Mouse (Mus musculus) urinary bladder, postnatal 10 days (tissue): ENCODE measurements around the gene Oosp2.

Source experiments
- DNase-seq: peaks from one replicate; pipeline ENCODE4 v3.0.0; 2022; ENCODE audit warnings: low spot score

The Oosp2 gene

DNA sequence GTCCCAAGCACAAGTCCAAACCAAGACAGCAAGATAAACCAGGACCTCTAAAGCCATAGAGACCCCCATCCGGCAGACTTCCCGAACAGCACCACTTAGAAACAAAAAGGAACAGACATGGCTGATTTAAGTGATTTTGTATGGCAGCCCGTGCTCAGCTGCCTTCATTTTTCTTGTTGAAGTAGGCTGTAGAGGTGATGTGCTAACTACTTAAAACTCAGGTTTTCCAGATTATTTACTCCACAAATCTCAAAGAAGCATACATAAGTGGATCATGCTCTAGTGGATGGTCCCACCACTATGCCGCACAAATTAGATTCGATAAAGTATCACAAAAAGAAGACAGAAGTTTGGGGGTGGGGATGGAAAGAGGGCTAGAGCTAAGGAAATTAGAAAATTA is at the start of gene Oosp2:
Gene Oosp2, minus strand, starts transcription at position 101 of the 400 bp plus-strand sequence.
- no peak for DNase-seq

GRCm38 (mm10) chr19:11698342-11698741 is 38.0 kb upstream of the Oosp2 start:
- no peak for DNase-seq

DNA sequence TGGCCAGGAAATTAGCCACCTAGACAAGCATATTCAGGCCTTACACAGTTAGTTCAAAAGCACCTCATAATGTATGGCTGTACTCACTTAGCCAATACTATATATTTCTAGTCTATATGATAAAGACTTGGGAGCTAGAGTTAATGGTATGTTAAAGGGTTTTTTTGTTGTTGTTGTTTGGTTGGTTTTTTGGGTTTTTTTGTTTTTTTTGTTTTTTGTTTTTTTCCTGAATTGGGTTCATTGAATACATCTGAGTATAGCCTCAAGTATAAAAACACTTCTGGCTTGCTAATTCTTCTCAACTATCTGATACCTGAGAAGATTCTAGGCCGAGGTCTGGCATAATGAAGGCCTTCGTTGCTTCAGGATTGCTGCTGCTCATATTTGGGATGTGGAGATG is 36.4 kb upstream of the Oosp2 start, which contains the start of gene Oosp3:
Gene Oosp3, plus strand, starts transcription at position 301 of the 400 bp plus-strand sequence.
- DNase-seq = no peak

DNA sequence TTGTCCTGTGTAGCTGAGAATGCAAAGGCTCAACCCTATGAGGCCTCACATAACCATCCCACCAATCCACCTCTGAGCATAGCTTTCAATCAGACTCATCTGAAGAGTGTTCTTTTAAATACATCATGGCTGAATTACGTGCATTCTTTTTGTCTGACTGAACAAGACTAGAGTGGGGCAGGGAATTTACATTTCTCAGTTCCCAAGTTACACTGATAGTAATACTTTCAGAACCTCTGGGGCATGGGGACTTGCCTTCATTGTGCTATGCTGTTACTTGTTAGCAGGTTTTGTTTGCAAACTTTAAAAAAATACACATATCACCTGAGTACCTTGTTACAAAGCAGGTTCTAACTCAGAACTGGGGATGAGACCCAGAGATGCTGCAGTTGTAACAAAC is 31.1 kb upstream of the Oosp2 start:
- no peak for DNase-seq

DNA sequence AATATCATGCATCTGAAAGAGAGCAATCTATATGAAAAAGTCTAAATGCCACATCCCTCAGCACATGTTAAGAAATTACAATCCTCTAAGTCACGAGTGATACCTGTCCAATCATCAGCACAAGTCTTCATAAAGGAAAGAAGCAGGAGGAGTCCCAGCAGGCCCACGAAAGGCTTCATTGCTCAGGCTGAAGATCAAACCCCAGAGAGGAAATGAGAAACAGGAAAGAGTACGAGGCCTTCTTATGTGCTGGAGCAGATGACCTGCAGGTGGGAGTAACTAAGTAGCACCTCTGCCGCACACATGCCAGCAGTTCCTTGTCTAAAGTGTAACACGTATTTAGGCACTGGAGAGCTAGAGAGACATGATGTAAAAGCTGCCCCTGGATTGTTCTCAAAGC is 30.5 kb upstream of the Oosp2 start, which contains the start of gene Oosp1:
Gene Oosp1, minus strand, starts transcription at position 312 of the 400 bp plus-strand sequence.
- DNase-seq = no peak

DNA sequence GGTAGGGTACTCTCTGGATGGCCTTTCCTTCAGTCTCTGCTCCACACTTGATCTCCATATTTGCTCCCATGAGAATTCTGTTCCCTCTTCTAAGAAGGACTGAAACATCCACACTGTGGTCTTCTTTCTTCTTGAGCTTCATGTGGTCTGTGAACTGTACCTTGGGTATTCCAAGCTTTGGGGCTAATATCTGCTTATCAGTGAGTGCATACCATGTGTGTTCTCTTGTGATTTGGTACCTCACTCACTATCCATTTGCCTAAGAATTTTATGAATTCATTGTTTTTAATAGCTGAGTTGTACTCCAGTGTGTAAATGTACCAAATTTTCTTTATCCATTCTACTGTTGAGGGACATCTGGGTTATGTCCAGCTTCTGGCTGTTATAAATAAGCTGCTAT is 1.2 kb upstream of the Oosp2 start:
- DNase-seq = no peak

DNA sequence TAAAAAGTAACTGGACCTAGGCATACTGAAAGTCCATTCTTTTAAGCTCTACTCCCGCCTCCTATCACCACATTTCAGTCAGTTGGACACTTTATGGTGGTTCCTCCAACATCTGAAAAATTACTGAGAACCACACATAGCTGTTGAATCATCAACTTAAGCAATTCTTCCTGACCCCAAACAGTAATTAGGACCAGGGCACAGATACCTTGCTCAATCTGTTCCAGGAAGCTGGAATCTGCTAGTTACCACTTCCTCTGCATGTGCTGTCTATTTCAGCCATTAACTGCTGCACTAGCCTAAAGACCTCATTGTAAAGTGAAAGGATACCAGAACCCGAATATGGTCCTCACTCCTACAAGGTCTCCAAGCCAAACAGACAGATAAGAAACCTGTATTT is 1.2 kb downstream of the Oosp2 start:
- DNase-seq = no peak

DNA sequence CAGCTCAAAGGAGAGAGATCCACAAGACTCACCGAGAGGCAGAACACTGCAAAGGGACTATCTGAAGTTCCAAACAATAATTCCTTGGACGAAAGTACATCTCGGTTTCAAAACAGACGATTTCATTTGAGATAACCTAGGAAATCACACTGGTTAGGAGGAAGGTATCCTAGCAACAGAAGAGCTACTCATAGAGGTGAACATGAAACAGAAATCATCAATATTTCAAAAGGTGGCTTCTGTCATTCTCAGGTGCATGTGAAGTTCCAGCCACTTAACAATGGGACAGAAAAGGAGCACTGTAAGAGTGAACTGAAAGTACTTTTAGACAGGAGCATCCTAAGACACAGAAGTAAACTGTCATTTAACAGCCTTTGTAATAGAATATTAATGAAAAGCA is 10.8 kb downstream of the Oosp2 start:
- DNase-seq = no peak

DNA sequence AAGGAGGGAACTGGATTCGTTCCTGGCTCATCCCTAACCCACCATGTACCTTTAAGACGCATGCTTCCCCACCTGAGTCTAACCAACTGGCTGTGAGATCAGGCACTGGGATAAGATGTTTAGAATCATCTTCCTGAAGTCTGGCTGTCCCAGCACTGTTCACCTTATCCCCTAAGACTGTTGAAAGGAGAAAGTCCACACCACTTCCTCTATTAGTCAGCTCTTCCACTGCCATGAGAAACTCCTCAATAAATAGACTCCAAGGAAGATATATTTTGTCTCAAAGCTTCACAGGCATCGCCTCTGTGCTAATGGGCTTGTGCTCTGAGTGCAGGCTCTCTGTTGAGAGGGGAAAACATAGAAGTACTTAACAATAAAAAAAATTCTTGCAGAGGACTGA is 14.2 kb downstream of the Oosp2 start:
- no peak for DNase-seq

GRCm38 (mm10) chr19:11640732-11641131 is 19.6 kb downstream of the Oosp2 start, which contains the start of gene Ms4a3:
Ms4a3 (minus strand) TSS chr19:11640851.
- no peak for DNase-seq

- DNase-seq = no peak
These were observed 21.3 kb downstream of the Oosp2 start for GRCm38 (mm10) chr19:11639038-11639437.

GRCm38 (mm10) chr19:11635572-11635971 is 24.8 kb downstream of the Oosp2 start:
- no peak for DNase-seq

DNA sequence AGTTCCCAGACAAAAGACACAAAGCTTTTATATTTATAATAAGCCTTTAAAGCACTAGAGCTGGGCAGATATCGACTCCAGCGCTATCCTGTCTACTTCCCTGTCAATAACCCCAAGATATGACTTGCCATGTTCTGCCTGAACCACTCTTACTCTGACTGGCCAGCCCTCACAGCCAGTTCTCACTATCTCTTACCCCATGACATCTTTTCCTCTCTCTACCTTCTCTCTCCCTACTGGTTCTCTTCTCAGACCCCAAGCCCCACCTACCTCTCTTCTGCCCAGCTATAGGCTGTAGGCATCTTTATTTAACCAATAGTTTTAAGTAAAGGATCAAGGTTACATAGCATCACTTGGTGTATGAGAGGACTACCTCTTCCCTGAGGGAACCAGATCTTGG is 26.0 kb downstream of the Oosp2 start:
- DNase-seq = no peak

DNA sequence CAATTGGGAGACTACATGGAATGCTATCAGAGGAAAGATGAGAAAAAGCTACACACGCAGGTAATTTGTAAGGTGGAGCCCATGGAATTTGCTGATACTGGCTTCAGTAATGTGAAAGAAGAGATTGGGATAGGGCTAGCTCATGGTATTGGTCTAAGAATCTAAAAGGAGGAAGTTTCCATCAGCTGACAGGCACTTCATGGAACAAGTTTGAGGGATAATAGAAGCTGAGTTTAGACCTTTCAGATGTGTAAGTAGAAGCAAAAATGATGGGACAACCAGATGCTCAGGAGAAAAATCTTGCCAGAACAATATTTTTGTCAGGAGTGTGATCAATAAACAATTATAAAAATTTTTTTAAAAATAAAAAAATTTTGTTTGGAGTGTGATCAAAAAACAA is 26.6 kb downstream of the Oosp2 start:
- no peak for DNase-seq

DNA sequence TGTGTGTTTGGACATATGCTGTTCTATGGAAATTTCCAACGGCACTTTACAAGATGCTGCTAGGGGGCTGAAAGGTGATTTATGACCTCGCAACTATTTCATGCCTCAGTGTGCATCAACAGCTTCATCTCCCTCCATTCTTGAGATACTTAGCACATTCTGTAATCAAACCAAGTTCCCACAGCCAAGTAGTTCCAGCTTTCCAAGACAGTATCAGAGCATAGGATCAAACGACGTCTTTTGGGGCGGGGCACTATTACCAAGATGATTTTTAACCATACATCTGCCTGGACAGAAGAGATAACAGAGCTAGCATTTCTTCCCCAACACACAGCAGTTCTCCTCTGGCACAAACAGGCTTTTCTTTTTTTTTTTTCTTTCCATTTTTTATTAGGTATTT is 35.1 kb downstream of the Oosp2 start:
- DNase-seq = no peak

DNA sequence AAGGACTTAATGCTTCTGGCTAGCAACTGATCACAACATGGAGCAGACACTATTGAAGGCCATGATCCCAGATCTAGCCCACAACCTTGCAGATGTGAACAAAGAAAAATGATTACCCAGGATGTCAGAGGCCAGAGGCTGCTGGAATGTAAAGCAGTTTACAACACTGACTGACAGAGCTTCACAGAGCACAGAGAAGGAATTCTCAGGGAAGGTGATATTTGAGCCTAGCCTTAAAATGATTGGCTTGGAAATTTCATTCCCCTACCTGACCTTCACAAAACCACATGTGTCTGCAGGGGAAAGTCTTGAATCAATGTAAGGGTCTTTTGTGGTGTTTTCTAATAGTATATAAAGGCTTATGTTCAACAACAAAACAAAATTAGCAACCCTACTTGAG is 35.6 kb downstream of the Oosp2 start:
- DNase-seq = no peak

DNA sequence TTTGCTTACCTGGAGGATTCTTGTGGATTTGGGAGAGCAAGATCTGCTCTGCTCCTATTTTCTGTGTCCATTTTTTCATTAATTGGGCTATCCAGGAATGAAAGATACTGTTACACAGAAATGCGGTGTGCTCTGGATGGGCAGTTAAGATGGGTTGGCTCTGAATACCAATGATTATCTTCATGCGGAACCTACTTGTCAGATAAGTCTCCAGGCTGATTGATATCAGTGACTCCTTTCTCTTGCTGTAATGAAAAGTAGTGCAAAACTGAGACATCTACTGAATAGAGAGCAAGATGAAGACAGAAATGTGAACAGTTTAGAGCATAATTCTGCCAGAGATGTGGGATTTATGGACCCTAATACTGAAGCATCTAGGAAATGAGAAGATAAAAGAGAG is 36.8 kb downstream of the Oosp2 start, which contains the start of gene Ms4a2:
Gene Ms4a2, minus strand, starts transcription at position 169 of the 400 bp plus-strand sequence.
- DNase-seq = no peak

DNA sequence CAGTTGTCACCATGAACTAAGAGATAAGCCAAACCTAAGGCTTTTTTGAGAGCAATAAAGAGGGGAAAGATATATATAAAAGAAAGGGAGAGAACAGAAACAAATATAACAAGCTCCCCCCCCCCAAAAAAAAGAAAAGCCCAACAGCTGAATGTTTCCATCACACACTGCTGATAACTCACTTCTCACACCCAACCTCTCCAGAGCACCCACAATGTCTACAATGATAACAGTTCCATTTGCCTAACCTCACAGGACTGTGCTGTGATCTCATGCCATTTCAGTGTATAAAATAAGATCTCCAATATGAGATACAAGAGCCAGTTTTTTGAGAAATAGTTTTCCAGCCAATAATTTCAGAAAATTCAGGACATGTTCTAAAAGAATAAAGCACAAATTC is 42.4 kb downstream of the Oosp2 start:
- no peak for DNase-seq

DNA sequence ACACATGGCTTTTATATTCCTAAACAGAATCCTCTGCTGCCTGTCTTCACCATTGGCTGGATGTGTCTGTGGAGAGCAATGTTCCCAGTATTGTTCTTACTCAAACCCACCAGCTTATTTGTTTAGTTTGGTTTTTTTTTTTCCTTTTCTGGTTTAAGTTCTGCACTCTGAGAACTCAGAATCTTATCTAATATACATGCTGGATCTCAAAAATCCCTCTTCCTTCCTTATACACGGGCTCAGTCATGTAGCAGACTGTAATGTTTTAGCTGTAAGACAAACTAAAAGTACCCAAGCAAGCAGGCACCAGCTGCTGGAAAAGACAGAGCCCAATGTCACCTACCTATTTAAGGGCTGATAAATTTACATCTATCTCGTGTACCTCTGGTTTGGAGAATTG is 45.6 kb downstream of the Oosp2 start:
- DNase-seq = no peak

GRCm38 (mm10) chr19:11613776-11614443 is 46.4 kb downstream of the Oosp2 start:
- no peak for DNase-seq

DNA sequence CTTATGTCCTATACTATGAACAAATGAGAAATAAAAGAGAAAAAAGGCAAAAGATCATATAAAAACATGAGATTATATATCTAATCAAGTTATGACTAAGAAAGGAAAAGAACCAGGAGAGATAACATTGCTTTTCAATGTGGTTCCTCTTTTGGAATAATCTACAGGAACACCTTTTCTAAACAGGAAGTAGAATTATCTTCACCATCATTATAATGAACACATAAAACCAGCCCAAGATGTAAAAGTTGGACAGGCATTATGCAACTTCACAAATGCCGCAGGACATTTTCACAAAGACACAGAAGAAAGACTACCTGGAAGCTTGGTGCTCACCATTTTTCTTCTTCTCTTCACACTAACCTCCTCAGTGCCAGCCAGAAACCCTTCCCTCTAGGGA is 47.3 kb downstream of the Oosp2 start:
- no peak for DNase-seq

- no peak for DNase-seq
These were observed 48.1 kb downstream of the Oosp2 start for GRCm38 (mm10) chr19:11612293-11612692.

- no peak for DNase-seq
These were observed 48.8 kb downstream of the Oosp2 start for GRCm38 (mm10) chr19:11611541-11611945.

DNA sequence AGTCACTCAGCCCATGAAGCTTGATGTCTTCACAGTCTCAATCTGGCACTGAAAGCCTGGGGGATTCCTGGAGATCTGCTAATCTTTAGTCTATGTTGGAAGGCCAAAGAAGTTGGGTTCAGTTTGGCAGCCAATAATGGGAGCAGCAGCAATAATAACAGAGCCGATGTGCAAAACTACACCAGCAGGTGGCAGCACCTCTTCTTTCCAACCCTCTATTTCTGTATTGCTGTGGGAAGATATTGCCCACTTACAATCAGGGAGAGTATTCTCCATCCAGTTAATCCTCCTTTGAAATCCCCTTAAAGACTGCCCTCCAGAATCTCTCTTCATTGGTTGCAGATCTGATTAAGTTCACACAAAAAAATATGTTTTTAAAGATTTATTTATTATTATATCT is 52.2 kb downstream of the Oosp2 start:
- no peak for DNase-seq
